In the genomic region with DNA sequence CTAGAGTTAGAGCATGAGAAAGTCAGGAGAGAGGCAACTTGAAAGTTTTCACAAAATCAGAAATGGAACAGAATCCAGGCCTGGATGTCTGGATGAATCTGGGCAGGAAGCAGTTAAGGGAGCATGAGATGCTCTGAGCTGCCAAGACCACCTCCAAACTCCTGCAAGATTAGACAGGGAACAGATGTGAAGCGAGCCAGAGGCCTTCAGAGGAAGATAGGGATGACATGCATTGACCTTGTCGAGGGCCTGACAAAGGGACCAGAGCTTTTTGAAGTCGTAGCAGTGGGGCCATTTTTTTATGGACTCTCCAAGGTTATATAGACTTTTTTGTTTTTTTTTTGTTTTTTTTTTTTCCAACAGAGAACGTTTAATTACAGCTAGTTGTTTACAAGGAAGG, we compare ENCODE assay signal across 17 mouse cellular contexts.
"Had no signal": no experiment of that assay in that cellular context is flagged by ENCODE, and none has a peak within 500 bp of the region (broad histone marks: within the 10 kb centered on the region; RNA-seq: fewer than 3 reads in every experiment).

No protein-coding gene starts in this region.

- H3K4me3 ChIP-seq: kidney, embryonic 15.5 days; limb, embryonic 10.5 days; limb, embryonic 13.5 days; liver, embryonic 12.5 days; liver, embryonic 15.5 days; lung, embryonic 15.5 days had no signal

- H3K27ac ChIP-seq: kidney, embryonic 15.5 days; limb, embryonic 10.5 days; limb, embryonic 13.5 days; liver, embryonic 12.5 days; liver, embryonic 15.5 days; lung, embryonic 15.5 days had no signal

- H3K4me1 ChIP-seq: kidney, embryonic 15.5 days; limb, embryonic 10.5 days; limb, embryonic 13.5 days; liver, embryonic 12.5 days; liver, embryonic 15.5 days; lung, embryonic 15.5 days had no signal

- H3K27me3 ChIP-seq: kidney, embryonic 15.5 days; limb, embryonic 13.5 days; liver, embryonic 12.5 days; liver, embryonic 15.5 days; lung, embryonic 15.5 days had no signal

- H3K36me3 ChIP-seq: kidney, embryonic 15.5 days; limb, embryonic 10.5 days; limb, embryonic 13.5 days; liver, embryonic 12.5 days; liver, embryonic 15.5 days; lung, embryonic 15.5 days had no signal

- DNase-seq: kidney, adult 8-10 months; kidney, postnatal 10 days; kidney, postnatal 36 days; liver; lung, adult 18-20 months; lung, postnatal 10 days; lung, postnatal 36 days; midbrain, embryonic 14.5 days; retina, postnatal 1 day; thymus, adult 18-20 months; thymus, postnatal 36 days had no signal

- H3K9me3 ChIP-seq: kidney, embryonic 15.5 days; limb, embryonic 10.5 days; limb, embryonic 13.5 days; liver, embryonic 12.5 days; liver, embryonic 15.5 days; lung, embryonic 15.5 days had no signal
